Mouse (Mus musculus) left cerebral cortex, postnatal 10 days (tissue): Measurements from ENCODE around the gene Zfp3. TPM values are rescaled to one million over a fixed set of nuclear protein-coding genes. Genes with fewer than 3 reads are reported as not detected.

Experiments
- DNase-seq, 2 experiments: peaks; one replicate each; pipeline ENCODE4 v3.0.0; 2021 to 2022; ENCODE audit warnings: low spot score in 2 of 2, mixed read lengths in 1 of 2; ENCODE audit errors: extremely low spot score in 1 of 2
- intact Hi-C: fragments of 180-260 bp; cut with DNase I; formaldehyde crosslinking; loops from one replicate; pipeline ENCODE4 v1.15.1; 2025
- total RNA-seq, 2 experiments: library from RNA; stranded (reverse); gene quantifications; 2 replicates each; pipeline ENCODE4 v1.2.3; 2021

The Zfp3 gene
- 10 to 100 TPM; 13.8 to 15.8 TPM for total RNA-seq

DNA sequence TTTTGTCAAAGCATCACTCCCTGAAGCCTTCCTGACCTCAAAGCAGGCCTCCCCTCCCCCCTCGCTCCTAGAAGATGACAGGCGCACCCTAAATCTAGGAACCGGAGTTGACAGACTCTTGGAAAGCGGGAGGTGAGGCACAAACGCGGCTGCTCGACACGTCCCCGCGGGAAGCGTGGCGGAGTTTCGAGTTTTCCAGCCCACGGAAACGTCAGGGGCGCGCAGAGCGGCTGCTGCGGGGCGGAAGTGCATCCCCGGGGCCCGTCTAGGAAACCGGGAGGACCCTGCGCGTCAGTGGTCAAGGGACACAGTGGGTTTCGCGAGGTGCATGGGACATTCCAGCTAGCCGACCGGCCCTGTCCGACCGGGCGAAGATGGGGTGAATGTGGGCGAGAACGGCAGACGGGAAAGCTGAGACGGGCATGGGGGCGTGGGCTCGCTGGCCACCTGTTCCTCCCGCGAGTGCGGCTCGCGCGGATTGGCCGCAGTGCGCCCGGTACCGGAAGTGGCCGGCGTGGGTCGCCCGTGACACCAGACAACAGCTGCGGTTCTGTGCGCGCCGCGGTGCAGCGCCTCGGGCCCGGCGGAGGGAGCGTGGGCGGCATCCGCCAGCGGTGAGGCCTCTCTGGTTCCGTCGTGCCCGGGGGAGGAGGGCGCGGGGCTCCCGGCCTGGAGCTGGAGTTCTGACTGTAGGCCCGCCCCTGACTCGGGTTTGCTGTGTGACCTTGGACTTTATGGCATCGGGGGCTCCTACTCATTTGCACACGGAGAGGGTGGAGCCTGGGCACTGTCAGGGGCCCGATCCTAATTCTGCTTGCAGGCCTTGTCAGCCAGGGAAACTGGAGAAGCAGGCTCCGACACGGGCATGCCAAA lies at the start of gene Zfp3:
Zfp3 (plus strand) TSS at position 274 of the 873 bp plus-strand sequence.
- intact Hi-C loops, result no loop called here
- DNase-seq, result peak; percentile 80 to 91

DNA sequence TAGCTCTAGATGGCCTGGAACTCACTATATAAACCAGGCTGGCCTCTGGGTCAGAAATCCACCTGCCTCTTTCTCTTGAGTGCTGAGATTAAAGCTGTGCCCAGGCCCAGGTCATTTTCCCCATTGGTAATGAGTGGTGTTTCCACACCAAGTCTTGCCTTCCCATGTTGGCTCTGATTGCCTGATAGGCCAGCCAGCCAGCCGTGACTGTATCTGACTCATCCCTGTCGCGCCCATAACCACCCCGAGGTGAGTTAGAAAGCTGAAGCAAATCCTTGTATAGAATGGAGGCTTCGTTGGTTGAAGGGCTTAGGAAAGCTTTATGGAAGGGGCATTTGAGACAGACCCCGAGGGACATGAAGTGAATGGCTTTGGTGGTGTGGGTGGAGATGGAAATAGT lies 48.2 kb upstream of the Zfp3 start:
- intact Hi-C loops, result no loop called here

DNA sequence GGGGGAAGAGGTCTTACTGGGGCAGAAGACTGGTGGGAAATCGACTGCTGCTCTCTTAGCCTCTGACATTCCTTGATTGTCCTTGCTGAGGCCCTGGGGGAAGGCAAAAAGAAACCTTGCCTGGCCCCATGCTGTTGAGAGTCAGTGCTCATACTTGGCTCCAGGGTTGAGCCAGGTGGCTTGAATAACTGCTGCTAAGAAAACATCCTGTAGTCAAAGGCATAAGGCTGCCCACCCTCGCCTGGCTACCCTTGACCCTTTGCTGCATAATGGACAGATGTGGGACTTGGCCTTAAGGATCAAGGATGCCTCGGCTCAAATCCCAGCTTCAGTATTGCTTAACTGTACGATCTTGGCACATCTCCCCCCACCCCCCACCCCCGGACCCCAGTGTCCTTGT lies 45.5 kb upstream of the Zfp3 start:
- intact Hi-C loops, result no loop called here
- no peak for DNase-seq

More for the DNA sequence above, 48.2 kb upstream of the Zfp3 start:
- DNase-seq, result no peak

DNA sequence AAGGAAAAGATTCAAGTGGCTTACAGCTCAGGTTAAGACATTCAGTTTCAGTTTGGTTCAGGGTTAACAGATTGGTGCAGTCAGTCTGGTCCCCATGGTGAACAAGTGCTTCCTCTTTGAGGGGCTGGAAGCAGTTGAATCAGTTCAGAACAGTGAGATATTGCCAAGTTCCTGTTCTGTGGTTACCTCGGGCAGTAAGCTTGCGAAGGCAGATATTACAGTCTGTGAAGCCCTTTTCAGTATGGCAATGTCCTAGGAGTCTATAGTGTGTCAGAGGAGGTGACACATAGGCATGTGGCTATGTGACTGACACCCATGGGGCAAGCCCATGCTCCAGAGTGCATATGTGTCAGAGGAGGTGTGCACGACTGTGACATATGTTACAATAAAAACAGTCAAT lies 43.4 kb upstream of the Zfp3 start:
- intact Hi-C loops, result no loop called here
- no peak for DNase-seq

DNA sequence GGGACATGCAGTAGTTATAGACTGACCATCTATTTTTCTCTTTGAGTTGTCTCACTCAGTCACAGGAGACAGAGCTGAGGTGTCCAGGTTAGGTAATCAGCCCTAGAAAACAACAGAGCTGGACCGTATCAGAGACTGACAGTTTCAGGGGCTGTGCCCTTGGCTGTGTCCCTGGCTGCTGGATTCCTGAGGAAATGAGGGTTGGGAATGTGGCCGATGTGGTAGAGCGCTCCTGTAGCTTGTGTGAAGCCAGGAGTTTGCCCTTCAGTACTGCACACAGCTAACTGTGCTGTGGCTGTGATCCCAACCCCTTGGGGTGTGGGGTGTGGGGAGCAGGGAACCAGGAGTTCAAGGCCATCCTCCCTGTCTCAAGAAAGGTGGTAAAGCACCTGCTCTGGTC lies 42.9 kb upstream of the Zfp3 start:
- intact Hi-C loops, result no loop called here

DNA sequence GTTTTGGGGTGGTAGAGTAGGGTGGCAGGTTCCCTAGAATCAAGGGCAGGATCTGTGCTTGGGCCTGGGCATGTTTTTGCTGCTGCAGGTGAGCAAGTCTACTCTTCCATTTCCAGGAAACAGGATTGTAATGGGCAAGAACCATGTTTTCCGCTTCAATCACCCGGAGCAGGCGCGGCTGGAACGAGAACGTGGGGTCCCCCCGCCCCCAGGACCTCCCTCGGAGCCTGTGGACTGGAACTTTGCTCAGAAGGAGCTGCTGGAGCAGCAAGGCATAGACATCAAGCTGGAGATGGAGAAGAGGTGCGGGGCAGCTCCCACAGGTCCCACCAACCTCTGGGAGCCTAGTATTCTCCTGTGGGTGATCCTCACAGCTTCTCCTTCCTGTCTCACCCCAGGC lies 39.3 kb upstream of the Zfp3 start:
- no peak for DNase-seq
- intact Hi-C loops, result no loop called here

More for the DNA sequence above, 42.9 kb upstream of the Zfp3 start:
- DNase-seq, result no peak

DNA sequence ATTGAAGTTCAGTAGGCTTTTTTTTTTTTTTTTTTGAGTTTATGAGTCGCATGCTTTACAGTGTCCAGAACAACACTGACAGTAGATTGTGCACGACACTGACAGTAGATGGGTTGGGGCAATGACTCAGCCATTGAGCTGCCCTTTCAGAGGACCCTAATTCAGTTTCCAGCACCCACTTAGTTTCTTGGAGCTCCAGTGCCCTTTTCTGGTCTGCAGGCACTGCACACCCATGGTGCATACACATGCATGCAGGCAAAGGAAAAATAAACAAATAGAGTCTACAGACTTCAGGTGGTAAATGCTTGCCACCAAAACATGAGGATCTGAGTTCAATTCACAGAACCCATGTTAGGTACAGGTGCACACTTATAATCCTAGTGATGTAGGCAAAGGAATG lies 37.4 kb upstream of the Zfp3 start:
- intact Hi-C loops, result no loop called here
- no peak for DNase-seq

DNA sequence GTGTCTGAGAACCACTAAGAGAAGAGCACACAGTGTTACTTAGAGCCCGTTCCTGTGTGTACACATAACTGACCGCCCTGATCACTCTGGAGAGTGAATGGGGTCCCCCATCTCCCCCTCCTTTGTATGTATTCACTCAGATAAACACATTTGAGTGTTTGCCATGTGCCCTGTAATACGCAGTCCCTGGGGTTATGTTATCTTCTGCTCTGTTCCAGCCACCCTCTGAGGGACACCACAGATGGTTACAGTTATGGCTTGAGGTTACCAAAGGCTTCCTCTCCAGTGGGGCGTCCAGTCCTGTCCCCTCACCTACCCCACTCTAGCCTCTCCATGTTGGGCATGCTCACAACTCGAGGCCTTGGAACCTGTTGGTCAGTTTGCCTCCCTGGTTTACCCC lies 36.6 kb upstream of the Zfp3 start:
- intact Hi-C loops, result no loop called here

DNA sequence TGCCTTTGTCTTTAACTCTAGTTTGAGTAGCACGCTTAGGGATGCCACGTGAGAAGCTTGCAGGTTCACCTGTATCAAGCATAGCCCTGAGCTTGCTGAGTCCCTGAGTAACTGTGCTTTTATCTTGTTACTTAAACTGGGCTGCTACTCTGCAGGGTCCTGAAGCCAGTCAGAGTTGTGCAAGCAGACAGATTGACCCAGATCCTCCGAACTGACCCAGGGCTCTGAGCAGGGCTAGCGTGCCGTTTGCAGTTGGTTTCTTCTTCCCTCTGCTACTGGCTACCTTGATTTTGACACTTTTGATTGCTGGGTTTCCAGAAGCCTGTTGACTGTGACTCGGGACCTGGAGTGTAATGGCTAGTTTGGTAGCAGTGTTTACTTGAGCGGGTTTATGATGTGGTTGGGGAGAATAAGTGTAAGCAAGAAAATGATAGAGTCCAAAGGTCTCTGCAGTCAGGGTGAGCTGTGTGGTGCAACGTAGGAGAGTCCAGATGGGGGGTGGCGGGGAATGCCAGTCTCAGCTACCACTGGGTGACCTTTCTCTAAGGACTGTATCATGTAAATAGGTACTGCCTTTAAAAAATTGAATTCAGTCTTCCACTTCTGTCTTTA lies 33.5 kb upstream of the Zfp3 start:
- intact Hi-C loops, result no loop called here
- no peak for DNase-seq

More for the DNA sequence above, 36.6 kb upstream of the Zfp3 start:
- DNase-seq, result no peak

DNA sequence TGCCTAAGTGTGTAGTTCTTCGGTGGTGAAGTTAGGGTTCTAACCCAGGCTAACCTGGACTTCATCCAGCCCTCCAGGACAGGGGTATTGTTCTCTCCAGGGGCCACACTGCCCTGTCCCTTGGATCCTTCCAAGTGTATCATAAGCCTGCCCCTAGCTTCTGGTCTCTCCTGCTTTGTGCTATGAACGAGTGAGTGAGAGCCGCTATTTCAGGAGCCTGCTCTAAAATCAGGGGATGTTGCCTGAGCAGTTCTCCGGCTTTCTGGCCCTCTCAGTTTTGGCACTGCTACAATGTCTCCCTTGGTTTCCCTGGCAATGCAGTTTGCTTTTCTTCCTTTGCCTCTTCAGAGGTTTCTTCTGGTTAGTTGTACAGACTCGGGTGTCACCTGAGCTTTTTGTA lies 32.8 kb upstream of the Zfp3 start:
- intact Hi-C loops, result no loop called here

DNA sequence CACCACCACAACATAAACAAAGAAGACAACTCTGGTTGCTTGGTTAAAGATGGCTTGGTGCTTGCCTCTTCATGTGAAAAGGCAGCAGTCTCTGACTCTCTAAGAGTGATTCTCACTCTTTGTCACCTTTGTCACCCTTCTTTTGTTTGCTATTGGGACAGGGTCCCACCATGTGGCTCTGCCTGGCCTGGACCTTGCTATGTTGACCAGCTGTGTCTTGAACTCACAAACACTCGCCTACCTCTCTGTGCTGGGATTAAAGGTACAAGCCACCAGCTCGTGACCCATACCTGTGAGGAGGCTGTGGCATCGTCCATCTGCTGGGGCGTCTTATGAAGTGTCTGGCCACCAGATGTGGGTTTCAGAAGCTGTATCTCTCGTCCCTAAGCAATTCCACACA lies 30.8 kb upstream of the Zfp3 start:
- DNase-seq, result no peak
- intact Hi-C loops, result no loop called here

More for the DNA sequence above, 32.8 kb upstream of the Zfp3 start:
- peak in 1 of 2 experiments; percentile 77 for DNase-seq

DNA sequence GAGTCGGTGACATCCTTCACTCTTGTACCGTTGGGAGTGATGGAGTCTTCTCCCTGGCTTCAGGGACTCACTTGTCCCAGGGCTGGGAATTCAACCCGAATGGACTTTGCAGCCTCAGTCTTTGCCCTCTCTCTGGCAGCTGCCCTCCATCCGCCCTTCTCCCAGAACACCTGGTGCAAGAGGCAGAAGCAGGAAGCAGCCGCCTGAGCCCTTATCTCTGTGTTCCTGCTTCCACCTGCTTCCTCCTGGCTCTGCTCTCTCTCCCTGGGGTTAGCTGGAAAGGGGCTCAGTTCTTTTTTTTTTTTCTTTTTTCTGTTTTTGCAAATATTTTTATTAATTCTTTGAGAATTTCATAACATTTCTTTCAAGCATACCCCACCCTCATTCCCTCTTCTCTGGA lies 26.3 kb upstream of the Zfp3 start:
- intact Hi-C loops, result no loop called here
- DNase-seq, result no peak

DNA sequence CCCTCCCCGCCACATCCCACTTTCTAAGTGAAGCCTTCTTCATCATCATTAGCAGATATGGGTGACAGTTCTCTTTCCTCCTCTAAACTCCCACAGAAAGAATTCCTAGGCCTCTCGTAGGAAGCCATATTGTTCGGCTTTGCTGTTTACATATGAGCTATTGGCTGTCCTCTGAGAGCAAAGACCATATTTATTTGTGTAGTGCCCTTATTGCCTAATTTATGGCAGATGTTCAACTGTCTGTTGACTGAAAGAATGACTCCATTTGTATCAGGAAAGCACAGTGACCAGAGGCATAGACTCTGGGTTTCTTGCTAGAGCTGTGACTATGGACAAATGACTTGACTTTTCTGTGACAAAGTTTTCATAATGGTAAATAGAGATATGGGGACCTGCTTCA lies 22.4 kb upstream of the Zfp3 start:
- intact Hi-C loops, result no loop called here

DNA sequence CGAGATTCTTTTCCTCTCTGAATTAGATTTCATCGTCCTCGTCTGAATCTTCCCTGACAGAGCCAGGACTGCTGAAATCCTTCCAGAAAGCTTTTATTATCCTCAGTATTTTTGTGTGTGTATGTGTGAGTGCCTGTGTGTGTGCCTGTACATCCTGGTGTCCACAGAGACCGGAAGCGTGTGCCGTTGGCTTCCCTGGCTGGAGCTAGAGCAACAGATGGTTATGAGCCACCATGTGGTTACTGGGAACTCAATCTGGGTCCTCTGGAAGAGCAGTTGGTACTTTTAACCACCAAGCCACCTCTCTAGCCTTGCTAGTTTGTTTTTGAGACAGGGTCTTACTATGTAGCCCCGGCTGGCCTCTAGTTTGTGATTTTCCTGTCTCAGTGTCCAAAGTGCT lies 21.9 kb upstream of the Zfp3 start:
- DNase-seq, result no peak

More for the DNA sequence above, 22.4 kb upstream of the Zfp3 start:
- no peak for DNase-seq

DNA sequence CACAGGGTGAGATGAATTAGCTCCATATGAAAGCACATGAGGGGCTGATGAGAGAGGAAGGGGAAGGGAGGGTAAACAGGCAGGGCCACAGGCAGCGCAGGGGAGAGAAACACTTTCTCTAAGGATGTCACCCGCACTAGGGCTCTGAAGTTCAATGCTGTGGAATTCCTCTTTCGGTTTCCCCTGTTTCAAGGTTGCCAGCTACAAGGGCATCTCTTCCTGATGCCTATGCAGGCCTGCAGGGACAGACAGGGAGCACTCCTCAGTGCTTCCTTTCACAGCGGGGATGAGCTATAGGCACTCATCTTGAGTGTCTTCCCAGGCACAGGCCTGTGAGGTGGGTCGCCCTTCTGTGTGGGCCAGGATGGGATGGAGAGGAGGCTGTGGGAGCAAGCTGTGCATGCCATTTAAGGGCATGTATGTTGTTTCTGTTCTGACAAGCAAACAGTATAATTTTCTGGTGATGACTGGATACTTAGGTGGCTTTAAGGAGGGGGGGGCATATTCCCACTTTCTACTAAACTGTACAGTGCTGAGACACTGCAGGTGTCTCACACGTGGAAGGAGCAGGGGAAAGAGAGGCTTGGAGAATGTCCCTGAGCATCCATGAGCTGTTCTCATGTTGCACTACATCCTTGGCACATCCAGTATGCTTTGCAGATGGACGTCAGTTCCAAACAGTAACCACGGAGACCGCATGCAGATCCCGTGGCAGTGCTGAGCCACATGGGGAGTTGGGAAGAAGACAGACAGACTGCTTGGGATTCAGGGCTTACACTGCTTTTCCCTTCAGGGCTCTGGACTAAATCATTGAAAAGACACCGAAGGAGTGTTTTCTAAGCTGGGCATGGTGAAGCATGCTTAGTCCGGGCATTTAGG lies 21.2 kb upstream of the Zfp3 start:
- DNase-seq, result no peak

More for the DNA sequence above, 21.9 kb upstream of the Zfp3 start:
- intact Hi-C loops, result no loop called here

DNA sequence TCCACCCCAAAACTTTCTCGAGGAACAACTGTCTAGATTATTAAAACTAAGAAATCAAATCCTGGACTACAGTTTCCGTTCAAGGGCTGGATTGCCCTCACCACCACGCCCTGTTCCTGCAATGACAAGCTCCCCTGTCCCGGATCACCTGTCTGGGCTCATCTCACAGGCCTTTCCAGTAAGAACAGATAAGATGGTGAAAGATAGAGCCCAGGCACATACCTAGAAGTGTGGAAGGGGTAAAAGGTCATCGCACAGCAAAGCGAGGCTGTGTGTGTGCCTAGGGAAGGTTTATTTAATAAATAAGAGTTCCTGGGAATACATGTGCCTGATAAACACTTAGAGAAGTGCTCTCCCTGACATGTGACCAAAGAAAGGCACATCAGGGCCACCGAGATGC lies 18.4 kb upstream of the Zfp3 start:
- intact Hi-C loops, result no loop called here

More for the DNA sequence above, 21.2 kb upstream of the Zfp3 start:
- intact Hi-C loops, result no loop called here

DNA sequence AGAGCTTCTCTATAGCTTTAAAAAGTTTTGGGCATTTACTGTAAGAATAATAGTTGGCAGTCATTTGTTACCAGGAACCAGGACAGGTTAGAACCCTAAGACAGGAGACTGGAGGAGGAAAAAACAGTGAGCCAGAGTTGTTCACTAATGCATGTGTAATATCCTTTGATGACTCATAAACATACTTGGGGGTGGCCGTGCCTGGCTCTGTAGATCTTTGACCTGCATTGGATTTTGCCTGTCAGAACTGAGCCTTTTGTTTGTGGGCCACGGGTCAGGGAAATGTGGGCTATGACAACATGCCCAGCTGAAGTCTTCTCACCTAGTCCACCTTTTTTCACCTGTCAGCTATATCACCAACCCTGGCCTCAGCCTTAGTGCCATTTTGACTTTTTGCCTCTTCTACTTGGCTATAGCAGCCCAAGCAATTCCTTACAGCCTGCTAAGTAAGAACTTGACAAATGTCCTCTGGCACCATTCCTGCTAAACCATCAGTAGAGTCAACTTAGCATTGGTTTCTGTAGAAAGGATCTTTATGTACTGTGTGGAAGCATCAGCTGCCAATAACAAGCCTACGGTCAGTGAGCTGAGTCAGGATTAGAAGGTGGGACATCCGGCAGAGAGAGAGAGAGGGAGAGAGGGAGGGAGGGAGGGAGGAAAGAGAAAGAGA lies 16.0 kb upstream of the Zfp3 start:
- no peak for DNase-seq
- intact Hi-C loops, result no loop called here

More for the DNA sequence above, 18.4 kb upstream of the Zfp3 start:
- no peak for DNase-seq

DNA sequence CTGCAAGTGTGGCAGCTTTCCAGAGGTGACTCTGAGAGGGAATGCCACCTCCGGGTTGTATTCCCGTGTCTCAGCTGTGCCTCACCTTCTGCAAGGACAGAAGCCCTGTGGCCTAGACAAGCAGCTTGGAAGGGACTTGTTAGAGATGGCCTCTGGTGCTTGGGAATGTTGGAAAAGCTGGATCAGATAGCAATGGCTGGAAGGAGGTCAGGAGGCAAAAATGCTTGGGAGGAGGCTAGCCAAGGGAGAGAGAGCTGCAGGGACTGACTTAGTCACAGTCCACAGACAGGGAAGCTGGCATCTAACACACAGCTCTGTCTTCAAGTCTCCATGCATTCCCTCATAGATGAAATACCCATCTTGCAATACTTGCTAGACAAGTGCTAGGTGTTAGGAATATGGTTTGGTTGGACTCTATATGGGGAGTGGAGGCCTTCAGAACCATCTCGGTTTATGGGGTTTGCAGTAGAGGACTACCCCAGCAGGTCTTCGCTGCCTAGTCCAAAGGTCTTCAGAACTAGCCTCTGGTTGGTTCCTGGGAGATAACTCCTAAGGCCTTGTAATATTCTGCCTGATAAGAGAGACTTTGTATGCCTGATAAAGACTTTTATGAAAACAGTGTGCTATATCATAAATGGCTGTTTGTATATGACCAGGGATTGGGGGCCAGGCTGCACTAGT lies 11.5 kb upstream of the Zfp3 start:
- intact Hi-C loops, result loop anchor here (5.0 to 10.0 kb wide), 2 partner anchors 65 to 338 kb away; partner anchors contain the start of genes Camta2 and Pelp1
- DNase-seq, result no peak
